Comparison of ENCODE assay signal across 10 mouse cellular contexts in the genomic region with DNA sequence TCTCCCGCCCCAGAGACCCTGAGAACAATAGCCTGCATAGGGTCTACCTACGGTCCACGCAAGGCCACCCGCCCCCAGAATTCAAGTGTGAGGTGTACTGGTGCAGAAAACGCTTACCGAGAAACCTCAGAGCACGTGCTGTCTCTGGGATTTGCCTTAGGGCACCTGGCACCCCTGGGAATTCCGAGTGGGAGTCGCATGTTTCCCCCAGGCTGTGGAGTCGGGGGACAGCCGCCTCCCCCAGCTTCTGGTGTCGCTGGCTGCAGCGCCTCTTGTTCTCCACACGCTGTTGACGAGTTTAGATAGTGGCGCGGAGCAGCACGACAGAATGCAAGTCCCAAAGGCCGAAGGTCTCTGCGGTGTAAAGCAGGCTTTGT. TPM values are rescaled to one million over a fixed set of nuclear protein-coding genes. Genes with fewer than 3 reads are reported as not detected.
A peak's percentile ranks its signal among the peaks of the same experiment; 100 is the strongest.
DNase-seq lines count a peak whose midpoint lies in the region; ATAC-seq and TF ChIP-seq lines count a peak whose summit lies in the region.
"Had no signal": no experiment of that assay in that cellular context is flagged by ENCODE, and none has a peak within 500 bp of the region (broad histone marks: within the 10 kb centered on the region; RNA-seq: fewer than 3 reads in every experiment).

No protein-coding gene starts in this region.

- H3K4me3 ChIP-seq in forebrain, embryonic 15.5 days: peak overlapping the region; percentile 89
- H3K4me3 ChIP-seq in kidney, embryonic 15.5 days (replicated peaks): peak overlapping the region; percentile 58
- peak overlapping the region; percentile 74 for H3K4me3 ChIP-seq in midbrain, postnatal 0 days (ENCODE audit: low read depth, low read length)

- peak overlapping the region; percentile 79 for H3K9ac ChIP-seq in forebrain, embryonic 15.5 days (replicated peaks)
- peak overlapping the region; percentile 35; the same call in 1 of the 2 replicates for H3K9ac ChIP-seq in kidney, embryonic 15.5 days
- H3K9ac ChIP-seq in midbrain, postnatal 0 days (replicated peaks; ENCODE audit: low read length, poor library complexity, severe bottlenecking): peak overlapping the region; percentile 91

- peak overlapping the region; percentile 82 for H3K4me2 ChIP-seq in forebrain, embryonic 15.5 days (replicated peaks)
- peak overlapping the region; percentile 94 for H3K4me2 ChIP-seq in kidney, embryonic 15.5 days
- H3K4me2 ChIP-seq in midbrain, postnatal 0 days (ENCODE audit: low read depth, low read length, poor library complexity, severe bottlenecking): peak overlapping the region; percentile 68

- no peak for TF ChIP-seq CTCF in midbrain, postnatal 0 days (IDR thresholded peaks at IDR 0.05)

- 0 out of 2 replicates have a peak, but pooled peaks have one; percentile 3 for ATAC-seq in forebrain, embryonic 15.5 days (replicated peaks)
- no peak for ATAC-seq in kidney, embryonic 15.5 days (replicated peaks; ENCODE audit: low FRiP score)
- ATAC-seq in midbrain, postnatal 0 days (ENCODE audit: low FRiP score): peak; percentile 12
- no peak for ATAC-seq in inflammation-experienced regulatory T-cells, adult 6 months
- ATAC-seq: Patski had no signal

- no peaks in the 10 kb centered on the region; the same call in 1 of the 2 replicates for H3K36me3 ChIP-seq in forebrain, embryonic 15.5 days
- no peaks in the 10 kb centered on the region for H3K36me3 ChIP-seq in kidney, embryonic 15.5 days
- H3K36me3 ChIP-seq in midbrain, postnatal 0 days (ENCODE audit: insufficient read depth, low read length): no peaks in the 10 kb centered on the region

- no peaks in the 10 kb centered on the region for H3K9me3 ChIP-seq in forebrain, embryonic 15.5 days
- H3K9me3 ChIP-seq in kidney, embryonic 15.5 days (replicated peaks): no peaks in the 10 kb centered on the region
- H3K9me3 ChIP-seq in midbrain, postnatal 0 days (ENCODE audit: low read length): no peaks in the 10 kb centered on the region

- intact Hi-C loops in gastrocnemius, postnatal 14 days (cut with DNase I; ENCODE audit: low total_unique reads): no loop called here

- DNase-seq in layer of hippocampus, postnatal 36 days: peak; percentile 20 to 23
- no peak for DNase-seq in layer of hippocampus, adult 9-11 months
- peak; percentile 35 for DNase-seq in cerebellum, adult 9-10 months
- peak; percentile 68 for DNase-seq in midbrain, postnatal 0 days (ENCODE audit: low spot score)
- no peak for DNase-seq in gastrocnemius, postnatal 14 days

- H3K4me1 ChIP-seq in forebrain, embryonic 15.5 days: peaks cover 50% of the 10 kb centered on the region
- peaks cover 35% of the 10 kb centered on the region for H3K4me1 ChIP-seq in kidney, embryonic 15.5 days
- no peaks in the 10 kb centered on the region; the same call in 1 of the 2 replicates for H3K4me1 ChIP-seq in midbrain, postnatal 0 days (ENCODE audit: insufficient read depth, low read length)

- under 1% methylated on average over 20 of the region's 20 CpGs for WGBS in forebrain, embryonic 15.5 days
- under 1% methylated on average over 20 of the region's 20 CpGs for WGBS in kidney, embryonic 15.5 days
- under 1% methylated on average over 20 of the region's 20 CpGs for WGBS in midbrain, postnatal 0 days

- H3K27ac ChIP-seq in forebrain, embryonic 15.5 days (replicated peaks): peak overlapping the region; percentile 97
- no peak overlapping the region for H3K27ac ChIP-seq in kidney, embryonic 15.5 days
- peak overlapping the region; percentile 97 for H3K27ac ChIP-seq in midbrain, postnatal 0 days (ENCODE audit: low read depth, low read length)

- H3K27me3 ChIP-seq in forebrain, embryonic 15.5 days: no peaks in the 10 kb centered on the region
- peaks cover 73% of the 10 kb centered on the region for H3K27me3 ChIP-seq in kidney, embryonic 15.5 days
- H3K27me3 ChIP-seq in midbrain, postnatal 0 days (ENCODE audit: insufficient read depth, low read length): no peaks in the 10 kb centered on the region

RNA-seq across cellular contexts. Expression of a gene that starts 1.9 kb away (rescaled TPM):
- 10 to 100 TPM; 35.6 to 40.2 TPM for total RNA-seq in layer of hippocampus, postnatal 36 days (2021)
- polyA plus RNA-seq in forebrain, embryonic 15.5 days (2015; fragmentation: Nextera tagmentation; extraction: Ambion mirVana): 216 and 226 TPM in 2 replicates
- 6.8 and 7.7 TPM in 2 replicates for polyA plus RNA-seq in kidney, embryonic 15.5 days (2015; fragmentation: Nextera tagmentation; extraction: Ambion mirVana)
- 334 and 374 TPM in 2 replicates for total RNA-seq in midbrain, postnatal 0 days (2014; rRNA removed)
- polyA plus RNA-seq in midbrain, postnatal 0 days (2015; fragmentation: Nextera tagmentation; extraction: Ambion mirVana): 232 and 234 TPM in 2 replicates
- polyA plus RNA-seq in inflammation-experienced regulatory T-cells, adult 6 months (2017; shearing (Covaris generic)): 1 to 10 TPM in 1 of 3 experiments, under 1 TPM in 1, not detected in 1; 0.13 to 1.5 TPM
- 1 to 10 TPM; 1.6 to 2.0 TPM for total RNA-seq in gastrocnemius, postnatal 14 days (2021)
- total RNA-seq: hematopoietic stem cell, adult 5-6 weeks had no signal

RNA-seq across cellular contexts. Expression of a gene that starts 46.7 kb away (rescaled TPM):
- 1 to 10 TPM; 3.5 to 4.0 TPM for total RNA-seq in layer of hippocampus, postnatal 36 days (2021)
- polyA plus RNA-seq in forebrain, embryonic 15.5 days (2015; fragmentation: Nextera tagmentation; extraction: Ambion mirVana): 128 and 151 TPM in 2 replicates
- polyA plus RNA-seq in kidney, embryonic 15.5 days (2015; fragmentation: Nextera tagmentation; extraction: Ambion mirVana): 298 and 308 TPM in 2 replicates
- 8.9 and 9.4 TPM in 2 replicates for total RNA-seq in midbrain, postnatal 0 days (2014; rRNA removed)
- polyA plus RNA-seq in midbrain, postnatal 0 days (2015; fragmentation: Nextera tagmentation; extraction: Ambion mirVana): 19.6 and 22.6 TPM in 2 replicates
- polyA plus RNA-seq in inflammation-experienced regulatory T-cells, adult 6 months (2017; shearing (Covaris generic)): 100 to 1,000 TPM in 1 of 3 experiments, 10 to 100 TPM in 2; 31.9 to 201 (median 58.8) TPM
- total RNA-seq in gastrocnemius, postnatal 14 days (2021): 10 to 100 TPM in 1 of 2 experiments, 1 to 10 TPM in 1; 7.0 to 10.2 TPM

Comparison
In these comparisons a context has a peak if more than half of its experiments do, and no peak if none do; other contexts are left out.
1. DNase-seq: peak in layer of hippocampus, postnatal 36 days (2 of 2), cerebellum, adult 9-10 months (single experiment) and midbrain, postnatal 0 days (single experiment); none in layer of hippocampus, adult 9-11 months (single experiment) and gastrocnemius, postnatal 14 days (single experiment).
2. ATAC-seq: peak in forebrain, embryonic 15.5 days (single experiment) and midbrain, postnatal 0 days (single experiment); none in kidney, embryonic 15.5 days (single experiment) and inflammation-experienced regulatory T-cells, adult 6 months (single experiment).
3. H3K9ac ChIP-seq: peak in every context shown above with its lines; median percentile 91 in midbrain, postnatal 0 days; 79 in forebrain, embryonic 15.5 days; 35 in kidney, embryonic 15.5 days.
4. RNA of a gene that starts 1.9 kb away (polyA plus RNA-seq): 232 to 234 TPM in midbrain, postnatal 0 days and 216 to 226 TPM in forebrain, embryonic 15.5 days; 6.8 to 7.7 TPM in kidney, embryonic 15.5 days and 0.13 to 1.5 TPM in inflammation-experienced regulatory T-cells, adult 6 months; every median in the first group is over 10 times any median in the second.
5. Peak in every context shown above with its lines, with median percentiles within 50 percentile points of each other: H3K4me2 ChIP-seq and H3K4me3 ChIP-seq.